Mouse (Mus musculus): ENCODE data around the gene Ccdc54. TPM values are rescaled to one million over a fixed set of nuclear protein-coding genes. Genes with fewer than 3 reads are reported as not detected.

Ccdc54 gene
- not detected in 2 replicates for polyA plus RNA-seq (2011; ENCODE audit: insufficient read depth, insufficient read length, low replicate concordance, missing spikeins)

GRCm38 (mm10) chr16:50591054-50591453 is at the start of gene Ccdc54:
TSS of gene Ccdc54 (minus strand) at chr16:50591154.
- Histone ChIP-seq H3K4me3 (replicated peaks; ENCODE audit: control insufficient read depth, low read depth, low read length) (no peak within 1 kb of the TSS), H3K27ac (ENCODE audit: control insufficient read depth, insufficient read depth, low read depth, low read length, poor library complexity) (no peak within 1 kb of the TSS), H3K4me1 (ENCODE audit: control insufficient read depth, insufficient read depth, low read length) (peaks cover 1% of the 10 kb centered on the region; the same call in 1 of the 2 replicates)
- TF ChIP-seq CTCF (IDR thresholded peaks at IDR 0.05; ENCODE audit: control insufficient read depth, insufficient read depth, low read length) = no peak
- TF ChIP-seq POLR2A (IDR thresholded peaks at IDR 0.05; ENCODE audit: borderline replicate concordance, control insufficient read depth, low read depth, low read length) = no peak

GRCm38 (mm10) chr16:50632585-50632984 is 41.6 kb upstream of the Ccdc54 start:
- Histone ChIP-seq H3K4me3 (replicated peaks; ENCODE audit: control insufficient read depth, low read depth, low read length) (no peak overlapping the region), H3K4me1 (ENCODE audit: control insufficient read depth, insufficient read depth, low read length) (peaks cover 1% of the 10 kb centered on the region; the same call in 1 of the 2 replicates), H3K27ac (ENCODE audit: control insufficient read depth, insufficient read depth, low read depth, low read length, poor library complexity) (no peak overlapping the region)
- TF ChIP-seq POLR2A (IDR thresholded peaks at IDR 0.05; ENCODE audit: borderline replicate concordance, control insufficient read depth, low read depth, low read length) (no peak), CTCF (IDR thresholded peaks at IDR 0.05; ENCODE audit: control insufficient read depth, insufficient read depth, low read length) (no peak)
- 1% methylated on average over 2 of the region's 2 CpGs for WGBS

GRCm38 (mm10) chr16:50615569-50615968 is 24.6 kb upstream of the Ccdc54 start:
- no peak overlapping the region for H3K27ac ChIP-seq (ENCODE audit: control insufficient read depth, insufficient read depth, low read depth, low read length, poor library complexity)
- 78% methylated on average over 7 of the region's 7 CpGs for WGBS
- TF ChIP-seq POLR2A (IDR thresholded peaks at IDR 0.05; ENCODE audit: borderline replicate concordance, control insufficient read depth, low read depth, low read length) = no peak
- peaks cover 1% of the 10 kb centered on the region for H3K4me1 ChIP-seq (ENCODE audit: control insufficient read depth, insufficient read depth, low read length)
- no peak overlapping the region for H3K4me3 ChIP-seq (replicated peaks; ENCODE audit: control insufficient read depth, low read depth, low read length)

DNA sequence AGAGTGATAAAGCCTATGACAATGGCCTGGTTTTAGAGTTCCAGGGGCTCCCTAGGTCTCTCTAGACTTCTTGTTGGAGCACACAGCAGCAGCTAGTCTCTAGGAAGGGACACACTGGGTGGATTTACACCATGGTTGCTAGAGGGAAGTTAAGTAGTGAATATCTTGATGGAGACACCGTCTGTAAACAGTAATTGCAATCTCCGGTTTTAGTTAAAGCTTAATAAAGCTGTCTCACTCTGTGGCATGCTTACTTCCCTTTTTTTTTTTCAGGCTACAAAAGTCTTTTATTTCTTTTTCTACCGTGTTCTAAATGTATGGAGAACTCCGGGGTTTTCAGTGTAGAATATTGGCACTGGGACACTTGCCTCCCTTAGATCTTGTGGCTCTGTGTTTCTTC is 22.0 kb upstream of the Ccdc54 start:
- WGBS = 3% methylated on average over 4 of the region's 4 CpGs
- no peak for TF ChIP-seq CTCF (IDR thresholded peaks at IDR 0.05; ENCODE audit: control insufficient read depth, insufficient read depth, low read length)
- no peak for TF ChIP-seq POLR2A (IDR thresholded peaks at IDR 0.05; ENCODE audit: borderline replicate concordance, control insufficient read depth, low read depth, low read length)
- no peak overlapping the region for H3K27ac ChIP-seq (ENCODE audit: control insufficient read depth, insufficient read depth, low read depth, low read length, poor library complexity)
- H3K4me3 ChIP-seq (replicated peaks; ENCODE audit: control insufficient read depth, low read depth, low read length) = no peak overlapping the region
- peaks cover 1% of the 10 kb centered on the region for H3K4me1 ChIP-seq (ENCODE audit: control insufficient read depth, insufficient read depth, low read length)

DNA sequence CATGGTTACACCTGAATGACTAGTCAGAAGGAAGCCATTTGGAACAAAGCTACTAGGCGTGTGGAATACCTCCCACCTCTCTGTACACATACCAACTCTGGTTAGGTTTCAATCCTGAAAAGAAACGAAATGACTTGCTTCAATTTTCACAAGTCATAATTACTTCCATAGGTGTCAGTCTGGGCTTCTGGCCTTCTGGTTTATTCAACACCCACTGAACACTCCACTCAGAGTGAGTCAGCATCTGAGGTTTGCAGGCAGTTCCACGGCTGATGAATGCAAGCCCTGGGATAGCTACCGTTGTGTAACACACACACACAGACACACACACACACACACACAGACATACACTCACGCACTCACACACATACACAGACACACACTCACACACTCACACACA is 19.6 kb upstream of the Ccdc54 start:
- Histone ChIP-seq H3K27ac (ENCODE audit: control insufficient read depth, insufficient read depth, low read depth, low read length, poor library complexity) (no peak overlapping the region), H3K4me3 (replicated peaks; ENCODE audit: control insufficient read depth, low read depth, low read length) (no peak overlapping the region), H3K4me1 (ENCODE audit: control insufficient read depth, insufficient read depth, low read length) (peaks cover 1% of the 10 kb centered on the region)
- 36% methylated on average over 5 of the region's 5 CpGs for WGBS
- no peak for TF ChIP-seq CTCF (IDR thresholded peaks at IDR 0.05; ENCODE audit: control insufficient read depth, insufficient read depth, low read length)
- TF ChIP-seq POLR2A (IDR thresholded peaks at IDR 0.05; ENCODE audit: borderline replicate concordance, control insufficient read depth, low read depth, low read length) = no peak

GRCm38 (mm10) chr16:50607776-50608562 is 17.0 kb upstream of the Ccdc54 start:
- TF ChIP-seq CTCF (IDR thresholded peaks at IDR 0.05; ENCODE audit: control insufficient read depth, insufficient read depth, low read length) = no peak
- no peak for TF ChIP-seq POLR2A (IDR thresholded peaks at IDR 0.05; ENCODE audit: borderline replicate concordance, control insufficient read depth, low read depth, low read length)
- Histone ChIP-seq H3K4me1 (ENCODE audit: control insufficient read depth, insufficient read depth, low read length) (peaks cover 1% of the 10 kb centered on the region), H3K27ac (ENCODE audit: control insufficient read depth, insufficient read depth, low read depth, low read length, poor library complexity) (no peak overlapping the region), H3K4me3 (replicated peaks; ENCODE audit: control insufficient read depth, low read depth, low read length) (no peak overlapping the region)
- 85% methylated on average over 15 of the region's 15 CpGs for WGBS

DNA sequence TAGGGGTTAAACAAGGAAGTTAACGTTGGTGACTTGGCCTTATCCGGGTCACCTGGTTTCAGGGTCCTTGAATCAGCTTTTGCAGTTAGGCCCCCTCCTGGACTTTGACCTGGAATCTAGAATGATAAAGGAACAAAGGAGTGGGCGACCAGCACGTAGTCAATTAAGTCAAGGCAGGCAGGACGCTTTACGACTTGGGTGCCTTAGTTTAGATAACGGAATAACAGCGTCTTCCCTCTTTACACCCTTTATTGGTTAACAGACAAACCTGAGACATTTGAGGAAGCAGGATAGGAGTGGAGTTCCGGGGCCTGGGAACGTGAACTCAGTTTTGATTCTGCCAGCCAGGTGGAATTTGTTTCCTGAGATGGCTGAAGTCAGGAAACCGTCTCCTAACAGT is 13.9 kb upstream of the Ccdc54 start:
- no peaks in the 10 kb centered on the region for H3K4me1 ChIP-seq (ENCODE audit: control insufficient read depth, insufficient read depth, low read length)
- TF ChIP-seq CTCF (IDR thresholded peaks at IDR 0.05; ENCODE audit: control insufficient read depth, insufficient read depth, low read length) (no peak), POLR2A (IDR thresholded peaks at IDR 0.05; ENCODE audit: borderline replicate concordance, control insufficient read depth, low read depth, low read length) (no peak)
- H3K27ac ChIP-seq (ENCODE audit: control insufficient read depth, insufficient read depth, low read depth, low read length, poor library complexity) = no peak overlapping the region
- WGBS = 81% methylated on average over 11 of the region's 11 CpGs
- no peak overlapping the region for H3K4me3 ChIP-seq (replicated peaks; ENCODE audit: control insufficient read depth, low read depth, low read length)

DNA sequence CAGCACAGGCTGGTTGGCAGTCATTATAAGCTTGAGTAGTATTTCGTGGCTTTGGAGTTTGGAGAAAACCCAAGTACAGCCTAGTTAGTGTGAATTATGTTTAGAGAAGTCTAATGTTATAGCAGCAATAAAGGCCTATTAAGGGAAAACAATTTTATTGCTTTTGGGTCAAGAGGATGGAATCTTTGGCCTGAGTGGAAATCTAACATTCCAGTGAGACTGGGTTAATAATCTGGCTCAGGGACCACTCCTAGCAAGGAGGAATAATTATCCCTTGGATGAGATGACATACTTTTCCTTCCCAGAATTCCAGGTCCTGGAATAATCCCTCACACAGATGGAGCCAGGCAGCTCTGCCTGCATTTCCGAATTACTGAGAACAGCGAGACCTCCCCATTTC is 11.0 kb upstream of the Ccdc54 start:
- TF ChIP-seq CTCF (IDR thresholded peaks at IDR 0.05; ENCODE audit: control insufficient read depth, insufficient read depth, low read length) (no peak), POLR2A (IDR thresholded peaks at IDR 0.05; ENCODE audit: borderline replicate concordance, control insufficient read depth, low read depth, low read length) (no peak)
- WGBS = 64% methylated on average over 3 of the region's 3 CpGs
- no peak overlapping the region for H3K4me3 ChIP-seq (replicated peaks; ENCODE audit: control insufficient read depth, low read depth, low read length)
- no peak overlapping the region for H3K27ac ChIP-seq (ENCODE audit: control insufficient read depth, insufficient read depth, low read depth, low read length, poor library complexity)
- no peaks in the 10 kb centered on the region for H3K4me1 ChIP-seq (ENCODE audit: control insufficient read depth, insufficient read depth, low read length)

All from bone marrow, adult 2 months (tissue).